Mouse (Mus musculus): Measurements from ENCODE around the gene Nynrin. TPM values are rescaled to one million over a fixed set of nuclear protein-coding genes. Genes with fewer than 3 reads are reported as not detected.

Gene Nynrin
- total and polyA plus RNA-seq, 3 experiments: not detected

GRCm38 (mm10) chr14:55826142-55826541 is 27.7 kb upstream of the Nynrin start:
- no peaks in the 10 kb centered on the region for H3K9me3 ChIP-seq (replicated peaks; ENCODE audit: insufficient read depth, low read length)
- TF ChIP-seq ZKSCAN1 (IDR thresholded peaks at IDR 0.05; ENCODE audit: low read depth, low read length) (no peak), USF1 (IDR thresholded peaks at IDR 0.05; ENCODE audit: low read depth, low read length) (no peak), NELFE (IDR thresholded peaks at IDR 0.05; ENCODE audit: low read depth, low read length) (no peak), MAX (IDR thresholded peaks at IDR 0.05; ENCODE audit: low read length) (no peak), ELF1 (IDR thresholded peaks at IDR 0.05; ENCODE audit: low read depth, low read length) (no peak), GATA1 (IDR thresholded peaks at IDR 0.05; ENCODE audit: low read depth, low read length) (no peak), MYB (IDR thresholded peaks at IDR 0.05; ENCODE audit: low read depth, low read length) (no peak), ZNF384 (IDR thresholded peaks at IDR 0.05; ENCODE audit: low read depth, low read length) (no peak), CHD1 (IDR thresholded peaks at IDR 0.05; ENCODE audit: low read depth, low read length) (no peak), RAD21 (IDR thresholded peaks at IDR 0.05; ENCODE audit: low read depth, low read length) (no peak), TCF12 (IDR thresholded peaks at IDR 0.05; ENCODE audit: low read depth, low read length) (no peak), MXI1 (IDR thresholded peaks at IDR 0.05; ENCODE audit: low read depth, low read length) (no peak), UBTF (IDR thresholded peaks at IDR 0.05; ENCODE audit: borderline replicate concordance, insufficient read depth, low read depth, low read length) (no peak), GABPA (IDR thresholded peaks at IDR 0.05; ENCODE audit: low read depth, low read length) (no peak), ETS1 (IDR thresholded peaks at IDR 0.05; ENCODE audit: low read depth, low read length) (no peak), NRF1 (IDR thresholded peaks at IDR 0.05; ENCODE audit: insufficient read depth, low read depth, low read length, poor library complexity, severe bottlenecking) (no peak)
- H3K36me3 ChIP-seq (ENCODE audit: control insufficient read depth in 1 of 2, insufficient read depth in 2 of 2, low read length in 2 of 2): peaks cover 0 to 5% of the 10 kb centered on the region in 2 experiments; a peak in 2 of 4 replicates
- H3K4me1 ChIP-seq (ENCODE audit: control insufficient read depth in 1 of 2, insufficient read depth in 2 of 2, low read length in 2 of 2): peaks cover 0 to 14% of the 10 kb centered on the region in 2 experiments; a peak in 2 of 4 replicates
- no peaks in the 10 kb centered on the region for H3K27me3 ChIP-seq (ENCODE audit: control insufficient read depth in 1 of 2, insufficient read depth in 2 of 2, low read length in 2 of 2)
- DNase-seq (ENCODE audit: low read depth, low spot score): no peak
- H3K4me3 ChIP-seq (ENCODE audit: control insufficient read depth in 1 of 2, insufficient read depth in 1 of 2, low read depth in 2 of 2, low read length in 2 of 2): no peak overlapping the region
- no peak overlapping the region for H3K9ac ChIP-seq (ENCODE audit: control insufficient read depth, low read depth, low read length, poor library complexity, severe bottlenecking)
- H3K27ac ChIP-seq (ENCODE audit: control insufficient read depth, low read depth, low read length): no peak overlapping the region
- no peaks in the 10 kb centered on the region; the same call in 1 of the 2 replicates for H3K79me2 ChIP-seq (ENCODE audit: control insufficient read depth, insufficient read depth, low read length, poor library complexity)

- Histone ChIP-seq H3K4me1 (ENCODE audit: control insufficient read depth in 1 of 2, insufficient read depth in 2 of 2, low read length in 2 of 2) (peaks cover 0 to 15% of the 10 kb centered on the region in 2 experiments; a peak in 2 of 4 replicates), H3K36me3 (ENCODE audit: control insufficient read depth in 1 of 2, insufficient read depth in 2 of 2, low read length in 2 of 2) (peaks cover 0 to 5% of the 10 kb centered on the region in 2 experiments; a peak in 2 of 4 replicates), H3K79me2 (ENCODE audit: control insufficient read depth, insufficient read depth, low read length, poor library complexity) (no peaks in the 10 kb centered on the region; the same call in 1 of the 2 replicates), H3K27ac (ENCODE audit: control insufficient read depth, low read depth, low read length) (no peak overlapping the region), H3K4me3 (ENCODE audit: control insufficient read depth in 1 of 2, insufficient read depth in 1 of 2, low read depth in 2 of 2, low read length in 2 of 2) (no peak overlapping the region), H3K9ac (ENCODE audit: control insufficient read depth, low read depth, low read length, poor library complexity, severe bottlenecking) (no peak overlapping the region), H3K27me3 (ENCODE audit: control insufficient read depth in 1 of 2, insufficient read depth in 2 of 2, low read length in 2 of 2) (no peaks in the 10 kb centered on the region), H3K9me3 (replicated peaks; ENCODE audit: insufficient read depth, low read length) (no peaks in the 10 kb centered on the region)
- TF ChIP-seq RAD21 (IDR thresholded peaks at IDR 0.05; ENCODE audit: low read depth, low read length) (no peak), NELFE (IDR thresholded peaks at IDR 0.05; ENCODE audit: low read depth, low read length) (no peak), MYB (IDR thresholded peaks at IDR 0.05; ENCODE audit: low read depth, low read length) (no peak), ZMIZ1 (IDR thresholded peaks at IDR 0.05; ENCODE audit: low read depth, low read length) (no peak), POLR2AphosphoS5 (IDR thresholded peaks at IDR 0.05; ENCODE audit: borderline replicate concordance, low read depth, low read length) (no peak), MAFK (IDR thresholded peaks at IDR 0.05; ENCODE audit: borderline replicate concordance, low read depth, low read length) (no peak), TBP (IDR thresholded peaks at IDR 0.05; ENCODE audit: low read depth, low read length) (no peak), ETS1 (IDR thresholded peaks at IDR 0.05; ENCODE audit: low read depth, low read length) (no peak), CTCF (IDR thresholded peaks at IDR 0.05 in 2 of 3, conservative IDR thresholded peaks at IDR 0.05 in 1 of 3; ENCODE audit: control insufficient read depth in 1 of 3, insufficient read depth in 1 of 3, low read depth in 2 of 3, low read length in 3 of 3, poor library complexity in 1 of 3, severe bottlenecking in 1 of 3) (no peak), USF2 (IDR thresholded peaks at IDR 0.05; ENCODE audit: borderline replicate concordance in 1 of 2, insufficient read depth in 1 of 2, low read depth in 1 of 2, low read length in 2 of 2) (no peak), MAX (IDR thresholded peaks at IDR 0.05; ENCODE audit: low read length) (no peak), SIN3A (IDR thresholded peaks at IDR 0.05; ENCODE audit: low read length) (no peak), MXI1 (IDR thresholded peaks at IDR 0.05; ENCODE audit: low read depth, low read length) (no peak), BHLHE40 (IDR thresholded peaks at IDR 0.05; ENCODE audit: borderline replicate concordance, low read depth, low read length) (no peak), GATA1 (IDR thresholded peaks at IDR 0.05; ENCODE audit: low read depth, low read length) (no peak), NRF1 (IDR thresholded peaks at IDR 0.05; ENCODE audit: insufficient read depth, low read depth, low read length, poor library complexity, severe bottlenecking) (no peak)
- no peak for DNase-seq (ENCODE audit: low read depth, low spot score)
Measured at GRCm38 (mm10) chr14:55826551-55827340, 27.1 kb upstream of the Nynrin start.

Data from MEL (cell line).